Mouse (Mus musculus): ENCODE data around the gene Foxp1. TPM values are rescaled to one million over a fixed set of nuclear protein-coding genes. Genes with fewer than 3 reads are reported as not detected.

Foxp1 gene
- total RNA-seq, 2 experiments from 2014 or later = 39.0 to 40.6 TPM

DNA sequence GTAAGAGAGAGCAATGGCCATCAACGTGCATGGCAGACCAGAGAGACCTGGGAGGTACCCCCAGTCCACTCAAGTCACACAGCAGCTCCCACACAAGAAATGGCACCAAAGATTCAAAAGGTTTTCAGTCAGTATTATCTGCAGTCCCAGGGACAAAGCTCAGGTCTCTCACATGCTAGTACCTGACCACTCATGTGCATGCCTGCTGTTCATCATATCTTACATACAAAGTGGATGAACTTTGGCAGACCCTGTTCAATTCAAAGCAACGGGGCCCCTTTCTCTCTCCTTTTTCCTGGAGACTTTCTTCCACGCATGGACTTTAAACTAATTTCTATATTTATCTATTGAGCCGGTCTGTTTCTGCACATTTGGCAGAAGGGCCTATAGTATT lies 260.8 kb downstream of the Foxp1 start:
- DNase-seq = no peak

DNA sequence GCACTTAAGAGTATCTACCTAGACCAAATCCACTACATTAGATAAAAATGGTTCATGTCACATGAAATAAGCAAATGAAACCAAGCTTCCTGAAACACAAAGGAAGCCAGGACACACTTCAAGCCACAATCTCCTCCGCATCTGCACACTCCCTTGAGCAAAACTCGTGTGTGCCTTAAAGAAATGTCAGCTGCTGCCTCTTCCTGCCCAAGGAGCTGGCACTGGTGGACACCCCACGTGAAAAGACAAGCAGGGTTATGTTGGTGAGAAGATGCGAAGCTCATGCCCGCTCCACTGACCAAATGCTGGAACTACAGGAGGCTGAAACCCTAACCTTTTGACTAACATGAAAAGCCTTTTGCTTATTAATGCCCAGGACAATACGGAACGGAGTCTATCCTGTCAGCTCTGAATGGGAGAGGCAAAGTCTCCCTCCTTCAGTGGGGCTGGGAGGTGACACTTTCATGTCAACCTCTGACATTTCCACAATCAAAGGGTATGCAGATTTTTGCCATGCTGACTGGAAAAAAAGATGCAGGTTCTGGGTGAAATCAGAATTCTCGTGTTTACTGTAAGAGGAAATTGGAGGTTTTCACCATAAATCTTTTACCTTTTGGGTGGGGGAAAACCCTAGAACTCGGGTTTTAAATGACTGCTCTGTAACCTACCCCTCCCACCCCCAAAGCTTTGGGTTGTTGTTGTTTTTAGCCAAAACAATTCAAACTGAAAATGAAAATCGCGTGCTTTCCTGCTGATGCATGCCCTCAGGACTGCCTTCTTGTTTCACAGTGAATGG lies 261.4 kb downstream of the Foxp1 start:
- DNase-seq = no peak

GRCm38 (mm10) chr6:99258346-99258745 lies 264.2 kb downstream of the Foxp1 start:
- no peak for DNase-seq

GRCm38 (mm10) chr6:99257676-99258075 lies 264.8 kb downstream of the Foxp1 start:
- DNase-seq = no peak

- DNase-seq = no peak
Measured at GRCm38 (mm10) chr6:99253331-99253730, 269.2 kb downstream of the Foxp1 start.

- no peak for DNase-seq
Measured at GRCm38 (mm10) chr6:99252816-99253215, 269.7 kb downstream of the Foxp1 start.

DNA sequence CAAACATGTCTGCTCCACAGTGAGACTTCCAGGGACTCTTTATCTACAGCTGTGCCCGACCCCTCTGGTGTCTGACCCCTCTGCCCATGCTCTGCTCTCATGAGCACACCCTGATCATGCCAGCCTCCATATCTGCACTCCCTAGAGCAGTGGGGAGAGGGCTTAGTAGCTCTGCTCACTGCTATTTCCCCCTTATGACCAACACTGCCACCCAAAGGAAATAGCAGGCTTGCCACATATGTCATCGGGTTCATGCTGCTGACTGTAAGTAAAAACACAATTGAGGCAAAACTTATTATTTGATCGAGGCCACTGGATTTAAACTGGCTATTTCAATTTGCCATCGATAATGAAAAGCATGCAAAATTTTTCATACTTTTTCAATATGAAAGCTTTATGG lies 270.6 kb downstream of the Foxp1 start:
- DNase-seq = no peak

DNA sequence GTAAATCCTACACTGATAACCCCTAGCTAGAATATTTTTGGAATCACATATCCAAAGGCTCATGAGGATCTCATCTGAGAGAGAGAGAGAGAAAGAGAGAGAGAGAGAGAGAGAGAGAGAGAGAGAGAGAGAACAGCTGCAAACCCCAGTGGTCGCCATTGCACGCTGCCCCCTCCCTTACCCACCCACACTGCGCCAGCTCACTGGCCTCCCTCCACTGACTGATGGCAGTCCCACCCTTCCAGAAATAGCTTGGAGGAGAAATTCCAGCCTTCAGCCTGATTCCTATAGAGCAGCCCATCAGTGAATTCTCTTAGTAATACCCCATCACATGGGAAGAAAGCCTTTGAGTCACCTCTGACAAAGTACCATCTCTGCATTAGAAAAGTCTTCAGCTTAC lies 271.3 kb downstream of the Foxp1 start:
- DNase-seq = no peak

GRCm38 (mm10) chr6:99249496-99250030 lies 273.0 kb downstream of the Foxp1 start:
- DNase-seq = peak in 1 of 2 experiments; percentile 10

- DNase-seq = no peak
Measured at GRCm38 (mm10) chr6:99248396-99248795, 274.1 kb downstream of the Foxp1 start.

GRCm38 (mm10) chr6:99241625-99242395 lies 280.7 kb downstream of the Foxp1 start:
- DNase-seq = no peak

DNA sequence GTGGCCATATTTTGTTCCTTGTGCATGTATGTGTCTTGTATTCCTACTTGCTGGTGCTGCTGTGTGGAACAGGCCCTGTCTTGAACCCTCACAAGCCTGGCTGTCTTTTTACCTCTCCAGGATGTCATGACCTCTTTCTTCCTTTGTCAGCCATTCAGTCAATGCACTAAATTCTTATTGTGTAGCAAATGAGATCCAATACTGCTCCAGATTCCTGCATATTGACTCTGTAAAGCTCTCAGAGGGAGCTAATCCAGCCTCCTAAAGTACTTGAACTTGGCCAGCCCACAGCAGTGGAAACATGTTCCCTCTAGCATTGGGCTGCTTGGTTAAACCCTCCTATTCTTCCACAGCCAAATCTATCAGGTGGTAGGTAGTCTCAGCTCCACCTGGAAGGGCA lies 281.8 kb downstream of the Foxp1 start:
- no peak for DNase-seq

DNA sequence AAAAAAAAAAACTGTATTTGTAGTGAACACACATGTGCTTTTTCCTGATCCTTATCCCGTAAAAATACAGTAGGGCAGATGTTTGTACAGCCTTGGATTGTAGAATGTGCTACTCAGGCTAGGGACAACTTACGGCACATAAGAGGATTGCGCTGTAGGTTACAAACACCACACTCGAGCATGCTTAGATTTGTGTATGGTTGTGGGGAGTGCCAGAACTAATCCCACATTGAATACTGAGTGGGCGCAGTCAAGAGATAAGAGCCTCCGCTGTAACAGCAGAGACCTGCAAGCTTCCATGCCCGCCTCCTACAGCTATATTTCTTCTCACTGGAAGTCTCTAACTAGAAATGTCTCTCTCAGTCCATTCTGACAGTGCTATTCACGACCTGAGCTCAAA lies 286.9 kb downstream of the Foxp1 start:
- DNase-seq = no peak

DNA sequence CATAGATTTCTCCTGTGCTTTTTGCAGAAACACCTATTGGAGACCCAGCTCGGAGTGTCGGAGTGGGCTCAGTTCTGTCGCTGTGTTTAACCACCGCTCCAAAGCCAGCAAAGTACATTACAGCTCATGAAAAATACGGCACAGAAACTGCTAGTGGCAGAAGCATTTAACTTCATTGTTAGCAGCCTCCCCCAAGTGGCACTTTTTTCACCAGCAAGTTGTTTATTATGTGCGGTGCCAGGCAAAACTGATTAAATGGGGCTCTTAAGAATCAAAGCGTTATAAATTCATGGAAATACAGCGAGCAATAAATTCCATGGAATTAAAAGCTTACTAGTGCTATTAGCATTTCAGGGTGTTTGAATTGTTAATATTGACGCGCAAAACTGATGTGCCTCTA lies 289.1 kb downstream of the Foxp1 start:
- no peak for DNase-seq

DNA sequence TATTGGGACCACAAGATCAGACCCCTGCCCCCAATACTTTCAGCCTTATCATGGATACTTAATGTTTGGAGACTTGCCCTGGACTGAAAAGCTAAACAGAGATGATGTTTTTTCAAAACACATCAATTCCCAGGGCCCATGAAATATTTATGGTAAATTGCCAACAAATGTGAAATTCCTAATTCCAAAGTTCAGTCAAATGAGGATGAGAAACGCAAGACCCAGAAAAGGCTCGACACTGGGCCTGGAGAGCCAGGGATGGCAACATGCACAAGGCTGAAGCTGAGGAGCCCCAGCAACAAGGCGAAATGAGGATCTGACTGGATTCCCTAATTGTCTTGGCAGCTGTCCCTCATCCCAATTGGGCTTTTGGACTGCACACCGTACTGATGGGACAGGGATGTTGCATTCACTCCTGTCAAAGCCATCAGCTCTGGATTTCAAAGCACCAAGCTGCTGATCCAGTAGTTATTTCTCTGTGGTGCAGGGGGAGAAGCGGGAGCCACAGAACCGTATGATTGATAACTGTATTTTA lies 294.1 kb downstream of the Foxp1 start:
- no peak for DNase-seq

- DNase-seq = no peak
Measured at GRCm38 (mm10) chr6:99221147-99221546, 301.4 kb downstream of the Foxp1 start.

DNA sequence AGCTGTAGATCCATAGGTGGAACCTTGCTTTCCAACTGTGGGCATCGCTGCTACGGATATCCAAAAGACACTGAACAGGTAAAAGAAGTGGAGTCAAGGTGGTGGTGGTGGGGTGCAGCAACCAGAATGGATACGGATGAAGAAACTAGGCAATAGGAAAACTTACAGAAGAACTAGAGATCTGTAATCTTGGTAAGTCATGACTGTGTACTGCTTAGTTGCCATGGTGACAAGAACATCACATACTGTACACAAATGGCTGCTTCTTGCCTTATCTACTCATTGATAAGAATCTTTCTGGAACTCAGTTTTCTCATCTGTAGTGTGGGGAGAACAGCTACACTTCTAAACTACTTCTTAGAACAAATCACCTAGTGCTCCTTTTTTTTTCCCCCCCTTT lies 302.0 kb downstream of the Foxp1 start:
- no peak for DNase-seq

- DNase-seq = no peak
Measured at GRCm38 (mm10) chr6:99217846-99218245, 304.7 kb downstream of the Foxp1 start.

DNA sequence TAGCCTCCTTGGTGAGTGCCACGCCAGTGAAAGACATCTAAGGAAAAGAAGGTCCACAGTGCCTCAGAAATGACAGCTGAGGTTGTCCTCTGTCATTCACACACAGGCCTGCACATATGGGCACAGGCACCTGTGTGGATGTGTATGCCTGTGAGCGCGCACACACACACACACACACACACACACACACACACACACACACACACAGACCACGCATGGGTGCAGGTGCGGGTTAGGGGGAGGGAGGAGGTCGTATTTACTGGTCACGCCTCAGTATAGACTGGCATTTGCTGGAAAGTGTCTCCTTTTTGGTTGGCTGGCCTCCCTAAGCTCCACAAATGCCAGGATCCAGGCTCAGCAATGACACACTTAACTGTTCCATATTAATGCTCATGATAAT lies 305.4 kb downstream of the Foxp1 start:
- no peak for DNase-seq

DNA sequence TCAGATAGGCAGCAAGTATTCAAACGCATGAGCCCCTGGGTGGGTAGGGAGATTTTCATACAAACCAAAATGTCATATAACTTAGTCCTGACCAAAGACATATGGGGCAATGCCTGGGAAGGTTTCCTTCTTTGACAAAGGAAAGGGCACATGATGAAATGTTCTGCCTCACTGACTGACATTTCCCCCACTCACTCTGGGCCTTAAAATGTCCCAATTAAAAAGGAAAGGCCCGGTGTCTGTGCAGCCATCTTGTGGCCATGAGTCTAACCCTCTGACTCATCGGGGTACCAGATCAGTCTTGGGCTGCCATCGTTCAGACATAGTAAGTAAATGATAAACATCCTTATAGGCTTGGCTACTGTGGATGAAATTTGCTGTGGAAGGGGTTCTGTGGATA lies 310.1 kb downstream of the Foxp1 start:
- no peak for DNase-seq

GRCm38 (mm10) chr6:99211663-99212333 lies 310.7 kb downstream of the Foxp1 start:
- DNase-seq = no peak

GRCm38 (mm10) chr6:99210161-99210560 lies 312.4 kb downstream of the Foxp1 start:
- DNase-seq = no peak

All from adrenal gland, postnatal 36 days (tissue).